Mouse (Mus musculus) midbrain, embryonic 11.5 days (tissue): ENCODE measurements around the gene Izumo1. TPM values are rescaled to one million over a fixed set of nuclear protein-coding genes. Genes with fewer than 3 reads are reported as not detected.

ENCODE experiments used
- ATAC-seq: fragments of 200-750 bp; cut with Nextera tagmentation; 2 replicates; pipeline ENCODE4 v1.8.0; 2017; ENCODE audit warnings: moderate TSS enrichment, moderate library complexity; ENCODE audit not compliant: low FRiP score
- DNase-seq: peaks from one replicate; pipeline ENCODE4 v3.0.0; 2015; ENCODE audit warnings: low spot score; ENCODE audit errors: missing footprints
- H3K27ac ChIP-seq: fragments of 300-500 bp; sonication (generic); 2 replicates; pipeline ENCODE4 v1.5.1; 2014; ENCODE audit warnings: low read depth, low read length
- H3K27me3 ChIP-seq: fragments of 300-500 bp; sonication (generic); 2 replicates; pipeline ENCODE4 v1.6.1; 2014; ENCODE audit warnings: mild to moderate bottlenecking, low read length, moderate library complexity, mixed read lengths; ENCODE audit not compliant: control insufficient read depth, insufficient read depth
- H3K36me3 ChIP-seq: fragments of 300-500 bp; sonication (generic); 2 replicates; pipeline ENCODE4 v1.6.1; 2014; ENCODE audit warnings: mild to moderate bottlenecking, low read length, moderate library complexity, mixed read lengths; ENCODE audit not compliant: control insufficient read depth, insufficient read depth
- H3K4me1 ChIP-seq: fragments of 300-500 bp; sonication (generic); 2 replicates; pipeline ENCODE4 v1.6.1; 2014; ENCODE audit warnings: low read length; ENCODE audit not compliant: control insufficient read depth, insufficient read depth
- H3K4me2 ChIP-seq: fragments of 300-500 bp; sonication (generic); 2 replicates; pipeline ENCODE4 v1.6.1; 2014; ENCODE audit warnings: mild to moderate bottlenecking, moderate library complexity
- H3K4me3 ChIP-seq: fragments of 300-500 bp; sonication (generic); 2 replicates; pipeline ENCODE4 v1.5.1; 2014; ENCODE audit warnings: low read depth, low read length
- H3K9ac ChIP-seq: fragments of 300-500 bp; sonication (generic); 2 replicates; pipeline ENCODE4 v1.6.1; 2014; ENCODE audit warnings: low read length
- H3K9me3 ChIP-seq: fragments of 300-500 bp; sonication (generic); 2 replicates; pipeline ENCODE4 v1.6.1; 2016; ENCODE audit warnings: low read length; ENCODE audit not compliant: control insufficient read depth
- WGBS: fragments of 180-500 bp; shearing (Covaris S2); extraction: QIAGEN DNeasy Blood & Tissue Kit; methylation state at CpG from one replicate; pipeline ENCODE4 v1.1.7; 2014; 5-methylcytosine and 5-hydroxymethylcytosine counted together
- polyA plus RNA-seq: library from polyadenylated mRNA; unstranded; fragments of >200 nt; fragmentation: Nextera tagmentation; extraction: Ambion mirVana; gene quantifications from 2 replicates; pipeline ENCODE4 v1.2.1, GENCODE M21; 2014

The Izumo1 gene
- 0.10 and 0.29 TPM in 2 replicates for polyA plus RNA-seq

DNA sequence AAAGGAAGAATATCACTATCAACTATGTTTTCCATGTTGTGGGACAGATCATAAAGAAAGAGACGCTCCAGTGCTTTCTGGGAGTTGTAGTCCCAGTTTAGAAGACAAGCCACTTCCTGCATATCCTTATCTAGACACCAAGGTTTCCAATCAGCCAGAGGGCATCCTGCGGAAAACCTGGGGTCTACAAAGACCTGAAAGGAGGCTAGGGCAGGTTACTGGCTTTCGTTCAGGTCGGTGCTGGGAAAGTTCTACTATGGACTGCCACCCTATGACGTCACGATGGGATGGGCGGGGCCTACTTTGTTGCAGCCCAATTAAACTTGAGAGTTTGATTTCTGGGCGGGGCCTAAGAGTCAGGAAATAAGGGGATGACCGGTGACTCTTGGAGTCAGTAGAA, at the start of gene Izumo1:
TSS of gene Izumo1 (plus strand) at position 369 of the 400 bp plus-strand sequence.
- H3K9ac ChIP-seq, result no peak within 1 kb of the TSS
- no peaks in the 10 kb centered on the region for H3K36me3 ChIP-seq
- no peak within 1 kb of the TSS for H3K4me3 ChIP-seq
- no peaks in the 10 kb centered on the region for H3K4me1 ChIP-seq
- no peaks in the 10 kb centered on the region for H3K9me3 ChIP-seq
- ATAC-seq (no peak), DNase-seq (peak; percentile 90)
- no peak within 1 kb of the TSS for H3K27ac ChIP-seq
- no peak within 1 kb of the TSS; the same call in 1 of the 2 replicates for H3K4me2 ChIP-seq
- WGBS, result 30% methylated on average over 9 of the region's 9 CpGs
- peaks cover 15% of the 10 kb centered on the region for H3K27me3 ChIP-seq

DNA sequence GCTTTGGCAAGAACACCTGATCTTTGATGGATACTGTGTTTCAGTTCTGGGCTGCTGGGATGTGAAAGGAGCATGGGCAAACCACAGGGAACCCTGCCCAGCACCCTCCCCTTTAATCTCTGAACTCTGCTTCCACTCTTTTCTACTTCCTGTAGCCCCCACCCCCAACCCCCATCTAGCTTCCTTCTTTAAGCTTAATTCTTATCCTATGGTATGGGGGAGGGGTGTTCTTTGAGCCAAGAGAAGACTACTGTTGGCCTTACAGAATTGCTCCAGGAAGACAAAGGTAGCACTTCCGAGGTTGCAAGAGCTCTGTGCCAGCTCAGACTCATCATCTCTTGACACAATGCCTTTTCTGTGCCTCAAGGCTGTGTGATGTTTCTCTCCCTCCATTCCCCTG, 49.6 kb upstream of the Izumo1 start:
- WGBS, result 68% methylated on average over 1 of the region's 1 CpGs
- no peaks in the 10 kb centered on the region for H3K27me3 ChIP-seq
- no peak overlapping the region for H3K4me2 ChIP-seq
- no peak overlapping the region for H3K27ac ChIP-seq
- no peaks in the 10 kb centered on the region for H3K36me3 ChIP-seq
- H3K4me1 ChIP-seq, result peaks cover 8% of the 10 kb centered on the region
- no peak overlapping the region for H3K9ac ChIP-seq
- no peak overlapping the region for H3K4me3 ChIP-seq
- DNase-seq, result no peak
- no peak for ATAC-seq
- no peaks in the 10 kb centered on the region for H3K9me3 ChIP-seq

DNA sequence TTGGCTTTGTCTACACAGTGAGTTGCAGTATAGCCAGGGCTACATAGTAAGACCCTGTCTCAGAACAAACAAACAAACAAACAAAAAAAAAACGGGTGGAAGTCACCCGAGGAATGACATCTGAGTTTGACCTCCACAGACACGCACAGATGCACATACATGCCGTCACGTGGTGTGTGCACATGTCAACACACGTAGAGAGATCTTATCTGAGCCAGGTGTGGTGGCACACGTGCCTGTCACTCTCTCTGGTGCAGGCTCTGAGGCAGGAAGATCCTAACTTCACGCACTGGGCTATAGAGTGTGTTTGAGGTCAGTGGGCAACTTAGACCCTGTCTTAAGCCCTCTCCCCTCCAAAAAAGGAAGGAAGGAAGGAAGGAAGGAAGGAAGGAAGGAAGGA, 47.7 kb upstream of the Izumo1 start:
- H3K4me1 ChIP-seq, result peaks cover 5% of the 10 kb centered on the region; the same call in 1 of the 2 replicates
- 83% methylated on average over 8 of the region's 8 CpGs for WGBS

DNA sequence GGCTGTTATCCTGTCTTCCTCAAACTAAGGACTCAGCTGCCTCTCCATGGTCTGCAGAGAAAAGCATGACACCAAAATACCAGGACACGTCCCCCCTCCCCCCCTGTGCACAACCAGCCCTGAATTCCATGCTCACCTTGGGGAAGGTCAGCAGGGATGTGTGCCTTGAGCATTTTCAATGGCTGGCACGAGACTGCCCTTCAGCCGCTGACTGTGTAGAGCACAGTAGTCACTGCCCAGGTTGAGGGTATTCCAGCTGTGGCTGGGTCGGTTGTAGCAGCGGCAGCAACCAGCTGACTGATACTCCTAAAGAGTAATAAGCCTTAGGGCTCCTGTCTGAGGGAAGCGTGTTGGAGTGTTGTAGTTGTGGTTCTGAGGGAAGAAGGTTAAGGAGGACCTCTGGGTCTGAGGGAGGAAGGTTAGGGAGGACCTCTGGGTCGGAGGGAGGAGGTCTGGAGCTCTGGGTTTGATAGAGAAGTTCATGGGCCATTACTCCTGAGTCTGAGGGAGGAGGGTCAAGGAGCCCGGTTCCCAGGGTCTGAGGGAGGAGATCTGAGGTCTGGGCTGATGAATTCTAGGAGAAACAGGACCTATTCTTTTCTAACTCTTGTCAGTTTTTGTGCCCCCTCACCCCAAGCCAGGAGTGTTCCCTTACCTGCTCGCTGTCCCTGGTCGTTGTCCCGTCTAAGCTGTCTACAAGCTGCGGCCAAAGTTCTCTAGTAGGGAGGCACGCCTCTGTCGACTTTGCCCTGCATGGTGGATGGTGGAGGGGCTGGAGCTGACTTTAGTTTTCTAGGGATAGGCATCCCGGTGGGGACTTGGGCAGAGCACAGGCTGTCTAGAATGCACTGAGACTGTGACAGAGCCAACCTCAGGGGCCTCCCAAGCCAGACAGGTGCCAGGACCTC, 46.9 kb upstream of the Izumo1 start:
- no peak for ATAC-seq
- no peaks in the 10 kb centered on the region for H3K9me3 ChIP-seq
- no peaks in the 10 kb centered on the region for H3K27me3 ChIP-seq
- no peak overlapping the region for H3K9ac ChIP-seq
- H3K36me3 ChIP-seq, result no peaks in the 10 kb centered on the region
- WGBS, result 88% methylated on average over 15 of the region's 15 CpGs
- H3K4me2 ChIP-seq, result no peak overlapping the region
- peaks cover 5% of the 10 kb centered on the region; the same call in 1 of the 2 replicates for H3K4me1 ChIP-seq
- no peak overlapping the region for H3K27ac ChIP-seq
- peak; percentile 56 for DNase-seq
- no peak overlapping the region for H3K4me3 ChIP-seq

More for the DNA sequence above, 47.7 kb upstream of the Izumo1 start:
- H3K27ac ChIP-seq, result no peak overlapping the region
- no peak overlapping the region for H3K9ac ChIP-seq
- no peak overlapping the region for H3K4me3 ChIP-seq
- ATAC-seq, result no peak
- no peaks in the 10 kb centered on the region for H3K27me3 ChIP-seq
- no peak overlapping the region for H3K4me2 ChIP-seq
- DNase-seq, result peak; percentile 12
- H3K36me3 ChIP-seq, result no peaks in the 10 kb centered on the region
- no peaks in the 10 kb centered on the region for H3K9me3 ChIP-seq

DNA sequence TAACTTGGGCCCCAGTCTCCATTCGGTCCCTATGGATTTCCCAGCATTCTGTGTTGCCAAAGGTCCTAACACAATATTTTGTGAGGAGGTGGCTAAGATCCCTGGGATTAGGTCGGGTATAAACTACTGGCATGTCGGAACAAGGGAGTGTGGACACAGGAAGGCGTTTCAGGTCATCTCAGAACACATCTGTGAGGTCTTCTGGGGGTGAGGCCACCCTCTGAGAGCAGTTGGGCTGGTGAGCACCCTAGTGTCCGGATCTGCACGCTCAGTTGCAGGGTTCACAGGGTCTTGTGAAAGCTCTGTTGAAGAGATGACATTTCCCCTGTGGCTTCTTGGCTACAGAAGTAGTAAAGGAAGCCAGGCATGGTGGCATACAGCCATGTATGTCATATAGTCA, 35.7 kb upstream of the Izumo1 start:
- Histone ChIP-seq H3K27ac (no peak overlapping the region), H3K9ac (no peak overlapping the region), H3K36me3 (no peaks in the 10 kb centered on the region; the same call in 1 of the 2 replicates), H3K9me3 (no peaks in the 10 kb centered on the region), H3K4me1 (peaks cover 2% of the 10 kb centered on the region; the same call in 1 of the 2 replicates), H3K4me3 (no peak overlapping the region), H3K4me2 (no peak overlapping the region), H3K27me3 (no peaks in the 10 kb centered on the region)
- no peak for DNase-seq
- 91% methylated on average over 6 of the region's 6 CpGs for WGBS
- no peak for ATAC-seq

DNA sequence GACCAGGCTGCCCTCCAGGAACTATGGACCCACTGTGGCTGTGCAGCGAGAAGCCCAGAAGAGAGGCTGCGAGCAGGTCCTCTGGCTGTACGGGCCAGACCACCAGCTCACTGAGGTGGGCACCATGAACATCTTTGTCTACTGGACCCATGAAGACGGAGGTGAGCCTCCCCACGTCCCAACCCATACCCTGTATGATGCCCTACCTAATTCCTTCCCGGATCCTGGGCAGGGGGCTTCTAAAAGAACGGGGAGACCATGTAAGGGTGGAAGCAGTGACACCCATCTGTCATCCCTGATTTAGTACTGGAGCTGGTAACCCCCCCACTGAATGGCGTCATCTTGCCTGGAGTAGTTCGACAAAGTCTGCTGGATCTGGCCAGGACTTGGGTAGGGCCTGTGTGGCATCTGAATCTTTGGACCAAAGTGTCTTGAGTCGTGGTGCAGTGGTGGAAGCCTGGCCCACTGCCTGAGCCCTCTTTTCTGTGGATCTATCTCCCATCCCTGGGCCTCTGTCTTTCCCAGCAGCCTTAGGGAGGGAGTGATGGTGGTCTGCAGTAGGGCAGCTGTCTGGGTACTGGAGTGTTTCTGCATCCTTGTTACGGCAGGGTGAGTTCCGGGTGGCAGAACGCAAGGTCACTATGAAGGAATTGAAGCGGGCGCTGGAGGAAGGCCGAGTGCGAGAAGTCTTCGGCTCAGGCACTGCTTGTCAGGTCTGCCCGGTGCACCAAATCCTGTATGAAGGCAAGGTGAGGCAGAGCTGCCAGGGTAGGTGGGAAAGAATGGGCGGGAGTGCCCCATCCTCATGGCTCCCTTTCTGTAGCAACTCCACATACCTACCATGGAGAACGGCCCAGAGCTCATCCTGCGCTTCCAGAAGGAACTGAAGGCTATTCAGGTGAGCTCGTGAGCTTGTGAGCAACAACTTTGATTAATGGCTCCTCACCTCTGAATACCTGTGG, 33.7 kb upstream of the Izumo1 start:
- no peak overlapping the region for H3K9ac ChIP-seq
- no peak overlapping the region for H3K27ac ChIP-seq
- H3K36me3 ChIP-seq, result no peaks in the 10 kb centered on the region
- no peaks in the 10 kb centered on the region for H3K27me3 ChIP-seq
- DNase-seq (no peak), ATAC-seq (no peak)
- H3K4me1 ChIP-seq, result peaks cover 2% of the 10 kb centered on the region; the same call in 1 of the 2 replicates
- no peaks in the 10 kb centered on the region for H3K9me3 ChIP-seq
- 93% methylated on average over 23 of the region's 23 CpGs for WGBS
- H3K4me3 ChIP-seq, result no peak overlapping the region
- no peak overlapping the region for H3K4me2 ChIP-seq

DNA sequence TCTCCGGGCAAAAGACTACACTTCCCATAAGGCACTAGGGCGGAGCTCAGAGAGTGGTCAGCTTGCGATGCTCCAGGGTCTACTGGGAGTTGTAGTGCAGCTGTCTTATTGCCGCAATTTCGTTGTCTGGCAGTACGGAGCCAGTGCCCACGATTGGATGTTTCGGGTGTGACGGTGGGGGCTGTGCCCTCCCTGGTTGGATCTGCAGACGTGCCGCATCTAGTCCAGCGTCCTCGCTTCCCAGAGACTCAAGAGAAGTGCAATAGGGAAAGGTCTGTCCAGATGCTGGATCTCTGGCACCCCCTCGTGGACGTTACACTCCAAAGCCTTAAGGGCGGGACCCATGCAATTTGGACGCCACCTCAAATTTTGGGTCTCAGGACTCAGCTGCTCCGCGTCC, 32.4 kb upstream of the Izumo1 start:
- H3K4me2 ChIP-seq, result peak overlapping the region; percentile 36
- peak overlapping the region; percentile 30 for H3K4me3 ChIP-seq
- H3K27ac ChIP-seq, result no peak overlapping the region
- H3K9ac ChIP-seq, result peak overlapping the region; percentile 45; the same call in 1 of the 2 replicates
- no peaks in the 10 kb centered on the region for H3K9me3 ChIP-seq
- H3K27me3 ChIP-seq, result no peaks in the 10 kb centered on the region
- WGBS, result 4% methylated on average over 19 of the region's 19 CpGs
- H3K36me3 ChIP-seq, result no peaks in the 10 kb centered on the region
- DNase-seq, result peak; percentile 98
- ATAC-seq, result peak; percentile 97
- peaks cover 2% of the 10 kb centered on the region; the same call in 1 of the 2 replicates for H3K4me1 ChIP-seq

DNA sequence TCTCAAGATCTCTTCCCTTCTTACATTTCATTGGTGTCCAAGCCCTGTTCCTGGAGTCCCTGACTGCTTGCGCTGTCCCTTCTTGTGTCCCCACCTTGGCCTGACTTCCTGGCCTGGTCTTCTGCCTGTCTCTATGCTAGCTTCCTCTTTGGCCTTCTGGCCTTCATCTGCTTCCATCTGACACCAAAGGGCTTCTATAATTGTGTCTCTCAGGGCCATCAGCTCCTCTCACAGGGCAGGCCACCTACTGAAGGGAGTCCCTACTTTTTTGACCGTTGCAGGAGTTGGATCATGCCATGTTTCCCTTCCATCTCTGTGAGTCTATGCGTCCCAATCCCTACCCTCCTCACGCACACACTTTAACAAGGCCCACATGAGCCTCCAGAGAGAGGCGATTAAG, 31.7 kb upstream of the Izumo1 start:
- Histone ChIP-seq H3K27me3 (no peaks in the 10 kb centered on the region), H3K4me2 (no peak overlapping the region; the same call in 1 of the 2 replicates), H3K9ac (no peak overlapping the region), H3K36me3 (no peaks in the 10 kb centered on the region), H3K4me1 (peaks cover 2% of the 10 kb centered on the region; the same call in 1 of the 2 replicates), H3K9me3 (no peaks in the 10 kb centered on the region), H3K27ac (no peak overlapping the region), H3K4me3 (no peak overlapping the region)
- DNase-seq, result no peak
- WGBS, result 96% methylated on average over 5 of the region's 5 CpGs
- ATAC-seq, result no peak
